Mouse (Mus musculus): ENCODE results near the gene Ccdc163.
"Not testable (repeated sequence)": the region's sequence is repeated elsewhere in the genome, so short reads cannot be mapped to it uniquely, and the experiment has no call there.

The Ccdc163 gene

GRCm38 (mm10) chr4:116708201-116708764 is at the start of gene Ccdc163, which contains the start of gene Mmachc:
Ccdc163 (plus strand) TSS chr4:116708509.
Mmachc (minus strand) TSS chr4:116708406.
- peak; percentile 85 to 89 for DNase-seq (ENCODE audit: low spot score in 2 of 2)

- no peak for DNase-seq (ENCODE audit: low spot score in 2 of 2)
Measured at GRCm38 (mm10) chr4:116659474-116659873, 48.8 kb upstream of the Ccdc163 start.

GRCm38 (mm10) chr4:116659916-116660315 is 48.4 kb upstream of the Ccdc163 start:
- not testable (repeated sequence) for DNase-seq (ENCODE audit: low spot score in 2 of 2)

- DNase-seq (ENCODE audit: low spot score in 2 of 2): no peak
Measured at GRCm38 (mm10) chr4:116660829-116661228, 47.5 kb upstream of the Ccdc163 start.

GRCm38 (mm10) chr4:116661998-116662397 is 46.3 kb upstream of the Ccdc163 start:
- no peak for DNase-seq (ENCODE audit: low spot score in 2 of 2)

- DNase-seq (ENCODE audit: low spot score in 2 of 2): no peak
Measured at GRCm38 (mm10) chr4:116666625-116667024, 41.7 kb upstream of the Ccdc163 start.

GRCm38 (mm10) chr4:116668145-116668544 is 40.2 kb upstream of the Ccdc163 start:
- no peak for DNase-seq (ENCODE audit: low spot score in 2 of 2)

GRCm38 (mm10) chr4:116669291-116669690 is 39.0 kb upstream of the Ccdc163 start:
- DNase-seq (ENCODE audit: low spot score in 2 of 2): peak in 1 of 2 experiments; percentile 23

- DNase-seq (ENCODE audit: low spot score in 2 of 2): no peak
Measured at GRCm38 (mm10) chr4:116672785-116673184, 35.5 kb upstream of the Ccdc163 start.

- not testable (repeated sequence) for DNase-seq (ENCODE audit: low spot score in 2 of 2)
Measured at GRCm38 (mm10) chr4:116674761-116675160, 33.5 kb upstream of the Ccdc163 start.

- DNase-seq (ENCODE audit: low spot score in 2 of 2): no peak
Measured at GRCm38 (mm10) chr4:116676027-116676426, 32.3 kb upstream of the Ccdc163 start.

- no peak for DNase-seq (ENCODE audit: low spot score in 2 of 2)
Measured at GRCm38 (mm10) chr4:116677808-116678207, 30.5 kb upstream of the Ccdc163 start.

- no peak for DNase-seq (ENCODE audit: low spot score in 2 of 2)
Measured at GRCm38 (mm10) chr4:116679141-116679540, 29.2 kb upstream of the Ccdc163 start.

- not testable (repeated sequence) for DNase-seq (ENCODE audit: low spot score in 2 of 2)
Measured at GRCm38 (mm10) chr4:116680521-116680920, 27.8 kb upstream of the Ccdc163 start.

GRCm38 (mm10) chr4:116683957-116684356 is 24.4 kb upstream of the Ccdc163 start:
- no peak for DNase-seq (ENCODE audit: low spot score in 2 of 2)

GRCm38 (mm10) chr4:116684665-116685064 is 23.6 kb upstream of the Ccdc163 start:
- DNase-seq (ENCODE audit: low spot score in 2 of 2): no peak

- DNase-seq (ENCODE audit: low spot score in 2 of 2): peak; percentile 96 to 98
Measured at GRCm38 (mm10) chr4:116685402-116686061, 22.8 kb upstream of the Ccdc163 start, which contains the start of gene Prdx1. Prdx1 (plus strand) TSS chr4:116685544.

GRCm38 (mm10) chr4:116687041-116687440 is 21.3 kb upstream of the Ccdc163 start:
- DNase-seq (ENCODE audit: low spot score in 2 of 2): no peak

GRCm38 (mm10) chr4:116689309-116689876 is 18.9 kb upstream of the Ccdc163 start:
- no peak for DNase-seq (ENCODE audit: low spot score in 2 of 2)

GRCm38 (mm10) chr4:116692146-116692545 is 16.2 kb upstream of the Ccdc163 start:
- no peak for DNase-seq (ENCODE audit: low spot score in 2 of 2)

- DNase-seq (ENCODE audit: low spot score in 2 of 2): no peak
Measured at GRCm38 (mm10) chr4:116693785-116694184, 14.5 kb upstream of the Ccdc163 start.

- DNase-seq (ENCODE audit: low spot score in 2 of 2): no peak
Measured at GRCm38 (mm10) chr4:116698693-116699342, 9.5 kb upstream of the Ccdc163 start.
